Mouse (Mus musculus) liver (tissue): Measurements from ENCODE around the gene Bpi.

Experiments used
- DNase-seq: peaks from one replicate; pipeline ENCODE4 v3.0.0-alpha.2; 2020; ENCODE audit warnings: mixed read lengths

Gene Bpi

DNA sequence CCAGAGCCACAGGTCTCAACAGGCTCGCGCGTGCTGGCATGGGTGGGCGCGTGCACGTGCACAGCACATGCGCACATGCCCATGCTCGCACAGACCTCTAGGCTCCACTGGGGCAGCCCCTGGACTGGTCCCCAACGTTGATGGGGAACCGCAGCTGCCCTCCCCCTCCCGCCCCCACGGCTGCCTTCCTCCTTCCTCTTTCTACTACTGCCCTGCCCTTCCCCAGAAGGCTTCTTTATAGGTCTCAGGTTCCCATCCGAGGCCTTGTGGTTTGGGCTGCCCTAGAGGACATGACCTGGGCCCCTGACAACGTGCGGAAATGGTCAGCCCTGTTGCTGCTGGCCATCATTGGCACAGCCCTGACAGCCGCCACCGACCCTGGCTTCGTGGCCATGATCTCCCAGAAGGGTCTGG lies at the start of gene Bpi:
Gene Bpi (plus strand): TSS at position 90 of the 414 bp plus-strand sequence.
- peak; percentile 39 for DNase-seq

GRCm38 (mm10) chr2:158209776-158210175 lies 48.1 kb upstream of the Bpi start:
- DNase-seq: no peak

GRCm38 (mm10) chr2:158210503-158210902 lies 47.4 kb upstream of the Bpi start:
- no peak for DNase-seq

DNA sequence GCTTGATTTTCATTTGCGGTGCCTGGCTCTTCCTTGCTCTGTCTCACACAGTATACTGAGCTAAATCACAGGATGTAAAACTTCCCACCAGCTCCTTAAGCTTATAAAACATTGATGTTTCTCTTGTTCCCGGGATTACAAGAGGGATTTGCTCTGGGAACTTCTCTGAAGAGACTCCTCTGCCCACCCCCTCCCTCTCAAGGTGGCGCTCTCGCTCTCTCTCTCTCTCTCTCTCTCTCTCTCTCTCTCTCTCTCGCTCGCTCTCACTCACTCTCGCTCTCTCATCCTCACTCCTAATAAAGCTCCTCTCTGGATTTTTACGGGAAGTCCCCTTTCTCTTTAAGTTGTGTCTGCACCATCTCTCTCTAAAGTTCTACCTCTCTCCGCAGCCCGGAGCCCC lies 46.9 kb upstream of the Bpi start:
- no peak for DNase-seq

GRCm38 (mm10) chr2:158211764-158212471 lies 46.0 kb upstream of the Bpi start:
- no peak for DNase-seq

DNA sequence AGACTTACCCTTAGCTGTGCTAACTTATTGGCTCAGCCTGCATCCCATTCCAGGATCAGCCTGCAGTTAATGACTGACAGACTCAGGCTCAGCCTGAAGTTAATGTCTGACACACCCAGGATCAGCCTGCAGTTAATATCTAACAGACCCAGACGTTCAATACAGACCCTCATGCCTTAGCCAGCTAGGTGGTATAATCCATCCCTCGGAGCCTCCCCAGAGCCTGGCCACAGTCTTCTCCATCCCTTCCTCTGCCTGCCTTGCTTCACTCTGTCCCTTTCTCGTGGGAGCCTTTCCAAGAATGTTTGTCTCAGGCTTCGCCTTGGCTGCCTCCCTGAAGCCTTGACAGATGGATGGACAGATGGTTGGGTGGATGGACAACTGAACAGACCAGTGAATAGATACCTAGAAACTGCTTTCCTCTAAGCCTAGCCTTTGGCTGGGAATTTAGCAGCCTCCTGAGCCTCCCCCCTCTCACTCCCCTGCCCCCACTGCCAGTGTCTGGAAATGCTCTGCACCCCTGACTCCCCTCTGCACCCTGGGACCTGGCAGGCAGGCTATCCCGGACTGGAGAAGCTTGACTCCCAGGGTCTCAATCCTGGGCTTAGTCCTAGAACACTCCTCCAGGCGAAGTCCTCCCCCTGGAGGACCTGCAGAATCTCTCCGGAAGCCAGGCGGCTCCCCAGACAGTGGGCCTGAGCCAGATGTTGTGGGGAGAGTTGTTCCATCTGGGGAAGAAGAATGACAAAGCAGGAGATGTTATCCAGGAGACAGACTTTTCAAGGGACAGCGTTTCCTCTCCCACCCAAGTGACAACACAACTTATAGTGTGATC lies 42.4 kb upstream of the Bpi start:
- DNase-seq: peak; percentile 9

DNA sequence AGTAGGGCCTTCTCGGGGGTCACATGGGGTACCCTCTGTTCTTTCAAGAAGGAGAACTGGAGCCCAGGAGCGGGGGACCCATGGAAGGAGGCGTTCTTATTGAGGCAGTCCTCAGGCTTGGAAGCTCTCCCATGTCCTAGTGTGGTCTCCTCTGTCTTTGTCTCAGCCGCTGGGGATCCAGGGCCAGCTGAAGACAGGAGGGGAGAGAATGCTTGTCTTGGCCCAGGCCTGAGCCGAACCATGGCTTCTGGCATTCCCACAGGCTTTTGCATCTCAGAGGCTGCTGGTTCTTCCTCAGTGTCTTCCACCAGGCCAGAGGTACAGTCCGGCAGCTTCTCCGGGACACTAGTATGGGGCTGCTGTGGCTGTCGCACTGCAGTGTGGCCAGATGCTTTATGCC lies 41.4 kb upstream of the Bpi start:
- no peak for DNase-seq

- DNase-seq: no peak
These were observed 38.3 kb upstream of the Bpi start for GRCm38 (mm10) chr2:158219562-158219961.

- DNase-seq: no peak
These were observed 36.3 kb upstream of the Bpi start for GRCm38 (mm10) chr2:158221446-158222084.

DNA sequence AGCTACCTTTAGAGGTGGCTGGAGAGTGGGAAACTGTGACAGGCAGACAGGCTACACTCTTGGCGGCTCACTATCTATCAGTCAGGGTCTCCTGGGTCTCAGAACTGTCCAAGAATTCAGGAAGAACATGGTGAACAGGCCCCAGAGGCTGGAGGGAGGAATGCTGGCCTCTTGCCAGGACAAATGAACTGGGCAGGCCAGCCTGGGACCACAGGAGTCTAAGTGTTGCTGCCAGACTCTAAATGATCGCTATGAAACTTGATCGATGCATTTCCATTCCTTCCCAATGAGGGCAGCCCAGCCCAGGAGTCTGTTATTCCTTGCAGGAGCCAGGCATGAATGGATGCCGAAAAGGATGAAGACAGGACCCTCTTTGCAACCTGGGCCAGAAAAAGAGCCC lies 35.2 kb upstream of the Bpi start:
- DNase-seq: no peak

DNA sequence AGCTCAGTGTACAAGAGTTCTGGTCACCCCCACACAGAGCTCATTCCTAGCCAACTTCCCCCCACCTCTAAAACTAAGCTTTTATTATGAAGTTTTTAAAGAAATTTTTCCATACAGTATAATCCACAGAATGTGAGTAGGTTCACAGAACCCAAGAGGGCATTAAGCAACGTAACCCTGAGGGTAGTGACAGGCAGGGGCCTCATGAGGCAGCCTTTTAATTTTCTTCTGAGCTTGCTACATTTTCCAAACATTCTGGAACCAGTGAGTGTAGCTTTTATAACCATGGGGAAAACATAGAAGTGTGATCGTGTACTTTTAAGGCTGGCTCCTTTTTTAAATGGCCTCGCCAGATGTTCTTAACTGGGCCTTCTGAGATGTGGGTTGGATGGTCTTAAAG lies 34.4 kb upstream of the Bpi start:
- no peak for DNase-seq

DNA sequence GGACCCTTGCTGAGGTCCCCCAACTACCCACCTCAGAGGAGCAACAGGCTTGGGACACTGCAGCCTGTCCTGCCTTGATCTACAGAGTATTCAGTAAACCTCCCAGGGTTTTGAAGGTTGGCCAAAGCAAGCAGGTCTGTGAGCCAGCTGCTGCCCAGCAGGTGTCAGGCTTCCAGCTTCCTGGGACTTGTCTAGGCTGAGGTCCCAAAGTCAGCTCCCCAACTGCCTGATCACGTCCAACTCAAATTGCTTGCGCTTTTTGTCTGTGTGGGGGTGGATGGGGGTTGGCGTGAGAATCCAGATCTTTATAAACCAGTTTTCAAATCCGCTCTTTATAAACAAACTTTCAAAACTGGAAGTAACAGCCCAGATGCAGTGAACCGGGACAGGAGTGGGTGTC lies 32.6 kb upstream of the Bpi start:
- no peak for DNase-seq

DNA sequence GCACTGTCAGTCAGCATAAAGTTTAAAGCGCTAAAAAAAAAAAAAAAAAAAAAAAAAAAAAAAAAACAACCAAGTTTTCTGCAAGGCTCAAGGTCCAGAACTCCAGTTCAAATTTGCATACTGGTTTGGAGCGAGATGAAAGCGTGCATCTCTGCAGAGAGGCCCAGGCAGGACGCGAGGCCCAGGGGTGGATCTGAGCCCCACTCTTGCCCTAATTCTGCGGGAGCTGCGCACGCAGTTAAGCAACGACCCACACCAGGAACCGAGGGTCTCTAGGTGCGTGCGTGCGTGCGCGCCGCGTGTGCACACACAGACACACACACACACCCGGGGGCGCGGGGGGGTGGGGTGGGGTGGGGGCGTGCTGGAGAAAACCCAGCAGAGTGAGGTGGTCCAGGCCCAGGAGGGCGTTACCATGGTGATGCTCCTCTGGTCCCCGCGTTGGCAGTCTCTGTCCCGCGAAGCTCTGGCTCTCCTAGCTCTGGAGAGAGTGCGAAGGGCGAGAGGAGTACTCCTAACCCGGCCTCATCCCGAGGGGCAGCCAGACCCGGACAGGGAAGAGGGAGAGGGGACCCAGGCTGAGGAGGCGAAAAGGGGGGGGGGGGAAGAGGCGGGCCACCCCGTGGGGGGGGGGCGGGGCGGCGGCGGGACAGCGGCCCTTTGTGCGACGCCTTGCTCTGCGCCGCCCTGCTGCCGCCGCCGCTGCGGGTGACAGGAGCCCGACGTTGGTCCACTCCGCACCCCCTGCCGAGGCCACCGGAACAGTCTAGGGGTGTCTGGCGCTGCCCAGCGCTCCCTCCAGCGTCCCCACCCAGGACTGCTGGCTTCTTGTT lies 29.0 kb upstream of the Bpi start, which contains the start of gene D630003M21Rik:
Gene D630003M21Rik (minus strand): TSS at position 553 of the 833 bp plus-strand sequence.
- peak; percentile 18 for DNase-seq

DNA sequence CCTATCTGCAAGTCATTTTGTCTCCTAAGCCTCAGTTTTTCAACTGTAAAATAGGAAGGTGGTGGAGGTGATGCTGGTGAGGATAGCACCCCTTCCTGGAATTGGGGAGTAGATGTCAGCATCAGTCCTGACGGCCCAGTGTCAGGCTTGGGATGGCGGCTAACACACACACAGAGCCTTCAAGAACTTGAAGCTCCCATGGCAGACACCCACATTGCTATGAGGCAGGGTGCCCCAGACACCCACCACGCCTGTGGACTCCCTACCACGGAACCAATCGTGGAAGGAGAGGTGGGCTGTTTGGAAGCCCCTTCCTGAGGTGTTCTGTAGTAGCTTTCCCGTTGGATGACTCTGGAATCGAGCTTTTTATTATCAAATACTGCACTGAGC lies 28.4 kb upstream of the Bpi start:
- no peak for DNase-seq

GRCm38 (mm10) chr2:158230617-158231016 lies 27.3 kb upstream of the Bpi start:
- DNase-seq: no peak

DNA sequence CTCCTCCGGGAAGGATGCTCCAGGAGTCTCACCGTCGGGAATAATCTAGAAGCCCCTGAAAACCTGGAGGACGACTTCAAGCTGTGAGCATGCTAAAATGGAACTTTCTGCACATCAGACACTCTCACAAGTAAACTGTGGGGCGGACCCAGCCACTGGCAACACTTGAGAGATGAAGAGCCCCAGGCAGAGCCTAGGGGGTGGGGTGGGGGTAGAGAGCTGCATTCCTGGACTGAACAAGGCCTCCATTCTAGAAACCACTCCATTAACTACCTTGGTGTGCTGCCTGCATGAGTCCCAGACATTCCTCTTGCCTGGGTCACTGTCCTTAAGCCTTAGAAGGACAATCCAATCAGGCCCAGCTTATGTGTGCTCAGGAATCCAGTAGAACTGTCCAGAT lies 26.8 kb upstream of the Bpi start:
- no peak for DNase-seq

GRCm38 (mm10) chr2:158232414-158232813 lies 25.5 kb upstream of the Bpi start:
- no peak for DNase-seq

- DNase-seq: no peak
These were observed 24.8 kb upstream of the Bpi start for GRCm38 (mm10) chr2:158233106-158233505.

GRCm38 (mm10) chr2:158236698-158237097 lies 21.2 kb upstream of the Bpi start:
- no peak for DNase-seq

GRCm38 (mm10) chr2:158238101-158238500 lies 19.8 kb upstream of the Bpi start:
- DNase-seq: no peak

DNA sequence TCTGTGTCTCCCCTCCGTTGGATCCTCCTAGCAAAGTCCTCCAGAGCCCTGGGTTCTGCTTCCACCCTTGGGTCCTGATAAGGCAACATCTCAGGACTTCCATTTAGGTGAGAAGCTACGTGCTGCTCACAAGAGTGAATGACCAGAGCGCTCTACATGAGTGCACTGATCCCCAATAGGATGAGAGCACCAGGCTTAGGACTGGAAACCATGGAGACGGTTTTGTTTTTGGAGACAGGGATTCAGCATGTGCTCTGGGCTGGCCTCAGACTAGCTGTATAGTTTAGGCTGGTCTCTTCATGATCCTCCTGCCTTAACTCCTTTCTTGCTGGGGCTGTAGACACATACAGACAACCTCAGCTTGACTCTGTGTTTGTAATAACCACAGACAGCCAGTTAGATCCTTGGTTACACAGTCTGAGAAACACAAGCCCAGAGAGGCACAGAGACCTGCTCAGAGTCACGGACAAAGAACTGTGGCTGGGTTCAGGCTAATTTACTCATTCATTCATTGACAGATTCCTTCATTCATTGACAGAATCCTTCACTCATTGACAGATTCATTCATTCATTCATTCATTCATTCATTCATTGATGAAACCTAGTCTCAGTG lies 16.7 kb upstream of the Bpi start:
- no peak for DNase-seq

- no peak for DNase-seq
These were observed 15.6 kb upstream of the Bpi start for GRCm38 (mm10) chr2:158242170-158242896.
